Mouse (Mus musculus) cerebellum, adult 2 months (tissue): ENCODE data around the gene Slc39a1.

Experiments
- CTCF ChIP-seq: fragments of 200-500 bp; IDR thresholded peaks from 2 replicates; pipeline ENCODE4 v1.5.1; 2011; ENCODE audit warnings: low read depth, mild to moderate bottlenecking, control low read depth, low read length, moderate library complexity, borderline replicate concordance; ENCODE audit not compliant: insufficient read depth
- POLR2A ChIP-seq: fragments of 200-500 bp; IDR thresholded peaks from 2 replicates; pipeline ENCODE4 v1.6.1; 2011; ENCODE audit warnings: low read length, control low read depth, borderline replicate concordance; ENCODE audit not compliant: insufficient read depth

DNA sequence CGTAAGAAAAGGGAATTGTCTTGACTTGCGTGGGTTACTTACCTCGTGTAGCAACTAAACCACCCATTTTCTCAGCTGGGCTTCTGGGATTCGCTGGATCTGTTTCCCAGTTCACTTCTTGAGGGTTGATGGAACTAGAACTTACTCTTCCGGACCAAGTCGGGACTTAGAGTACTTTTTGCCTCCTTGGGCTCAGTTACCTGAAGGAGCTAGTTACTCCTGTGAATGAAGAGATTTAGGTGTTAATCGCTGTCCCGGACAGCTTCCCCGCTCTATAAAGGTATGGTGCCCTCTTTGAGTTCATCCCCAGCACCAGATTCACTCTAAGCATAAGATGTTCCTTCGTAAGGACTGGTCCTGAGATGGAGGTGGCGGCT lies 46.1 kb downstream of the Slc39a1 start:
- no peak for TF ChIP-seq POLR2A
- TF ChIP-seq CTCF = no peak
